Mouse (Mus musculus): ENCODE data around the gene Afap1l2.

DNA sequence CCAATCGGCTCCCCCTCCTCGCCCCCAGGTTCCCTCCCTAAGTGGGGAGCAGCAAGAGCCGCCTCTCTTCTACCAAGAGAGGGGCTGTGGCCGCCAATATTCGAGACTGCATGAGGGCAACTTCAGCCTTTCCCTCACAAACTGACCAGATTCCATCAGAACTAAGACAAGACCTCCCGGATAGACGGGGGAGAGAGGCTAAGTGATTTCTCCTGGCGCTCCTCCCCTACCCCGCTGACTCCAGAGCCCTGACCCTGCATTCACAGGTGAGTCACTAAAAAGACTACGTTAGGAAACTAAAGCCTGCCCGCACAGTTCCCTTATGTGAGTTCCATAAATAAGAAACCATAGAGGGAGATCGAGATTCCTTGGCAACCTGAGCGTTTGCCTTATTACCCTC lies 1.2 kb downstream of the Afap1l2 start:
- no peak for TF ChIP-seq CTCF (IDR thresholded peaks at IDR 0.05; ENCODE audit: low read depth)
- TF ChIP-seq EP300 (IDR thresholded peaks at IDR 0.05; ENCODE audit: low read depth) = no peak
